Mouse (Mus musculus) telencephalon, adult 2 months (tissue): ENCODE results near the gene Col27a1.

ENCODE experiments used
- DNase-seq: peaks from one replicate; pipeline ENCODE4 v3.0.0-alpha.2; 2011; ENCODE audit warnings: low read depth, low spot score

Col27a1 gene

GRCm38 (mm10) chr4:63260506-63260905 is 46.7 kb downstream of the Col27a1 start:
- DNase-seq: no peak

GRCm38 (mm10) chr4:63262941-63263340 is 49.1 kb downstream of the Col27a1 start:
- no peak for DNase-seq

GRCm38 (mm10) chr4:63266276-63266675 is 52.5 kb downstream of the Col27a1 start:
- no peak for DNase-seq

GRCm38 (mm10) chr4:63267121-63267520 is 53.3 kb downstream of the Col27a1 start:
- DNase-seq: no peak

- DNase-seq: no peak
These were observed 53.8 kb downstream of the Col27a1 start for GRCm38 (mm10) chr4:63267586-63267985.

- DNase-seq: no peak
These were observed 55.0 kb downstream of the Col27a1 start for GRCm38 (mm10) chr4:63268777-63269176.

GRCm38 (mm10) chr4:63274516-63274915 is 60.7 kb downstream of the Col27a1 start:
- no peak for DNase-seq

- no peak for DNase-seq
These were observed 61.4 kb downstream of the Col27a1 start for GRCm38 (mm10) chr4:63275251-63275650.

GRCm38 (mm10) chr4:63276571-63276970 is 62.8 kb downstream of the Col27a1 start:
- DNase-seq: no peak

GRCm38 (mm10) chr4:63278821-63279220 is 65.0 kb downstream of the Col27a1 start:
- DNase-seq: no peak

GRCm38 (mm10) chr4:63281694-63282093 is 67.9 kb downstream of the Col27a1 start:
- DNase-seq: no peak

- no peak for DNase-seq
These were observed 69.5 kb downstream of the Col27a1 start for GRCm38 (mm10) chr4:63283319-63283718.

GRCm38 (mm10) chr4:63286034-63286433 is 72.2 kb downstream of the Col27a1 start:
- DNase-seq: no peak

GRCm38 (mm10) chr4:63288497-63288896 is 74.7 kb downstream of the Col27a1 start:
- no peak for DNase-seq

GRCm38 (mm10) chr4:63290081-63290480 is 76.3 kb downstream of the Col27a1 start:
- no peak for DNase-seq

- DNase-seq: peak; percentile 96
These were observed 77.3 kb downstream of the Col27a1 start for GRCm38 (mm10) chr4:63291075-63291474.

GRCm38 (mm10) chr4:63291658-63292057 is 77.9 kb downstream of the Col27a1 start:
- DNase-seq: no peak

- no peak for DNase-seq
These were observed 81.8 kb downstream of the Col27a1 start for GRCm38 (mm10) chr4:63295641-63296040.

GRCm38 (mm10) chr4:63296263-63296662 is 82.5 kb downstream of the Col27a1 start:
- DNase-seq: no peak

- DNase-seq: no peak
These were observed 83.1 kb downstream of the Col27a1 start for GRCm38 (mm10) chr4:63296876-63297275.

- no peak for DNase-seq
These were observed 84.4 kb downstream of the Col27a1 start for GRCm38 (mm10) chr4:63298191-63298590.

- no peak for DNase-seq
These were observed 88.8 kb downstream of the Col27a1 start for GRCm38 (mm10) chr4:63302641-63303040.

- peak; percentile 69 for DNase-seq
These were observed 93.6 kb downstream of the Col27a1 start for GRCm38 (mm10) chr4:63307175-63308062.
